Mouse (Mus musculus): ENCODE measurements around the gene Zmynd10.

GRCm38 (mm10) chr9:107596619-107597569, 49.8 kb downstream of the Zmynd10 start:
- no peak for TF ChIP-seq CTCF (conservative IDR thresholded peaks at IDR 0.05; ENCODE audit: low read length)
- no peak for TF ChIP-seq POU5F1 (IDR thresholded peaks at IDR 0.05; ENCODE audit: borderline replicate concordance, low read length)

Data from E14TG2a.4 (cell line).